ENCODE assay signal across 17 mouse cellular contexts in genomic region chr2:60077631-60078030, GRCm38 (mm10).
DNase-seq lines count a peak whose midpoint lies in the region; ATAC-seq and TF ChIP-seq lines count a peak whose summit lies in the region.
"Had no signal": no experiment of that assay in that cellular context is flagged by ENCODE, and none has a peak within 500 bp of the region (broad histone marks: within the 10 kb centered on the region; RNA-seq: fewer than 3 reads in every experiment).

No protein-coding gene starts in this region.

- no peak for TF ChIP-seq CTCF in forebrain, postnatal 0 days (IDR thresholded peaks at IDR 0.05; ENCODE audit: low read depth)

- H3K36me3 ChIP-seq in forebrain, postnatal 0 days (ENCODE audit: insufficient read depth) = no peaks in the 10 kb centered on the region
- no peaks in the 10 kb centered on the region for H3K36me3 ChIP-seq in forebrain, embryonic 15.5 days
- H3K36me3 ChIP-seq in liver, embryonic 16.5 days (ENCODE audit: control insufficient read depth, insufficient read depth) = no peaks in the 10 kb centered on the region
- H3K36me3 ChIP-seq in liver, embryonic 12.5 days = no peaks in the 10 kb centered on the region
- H3K36me3 ChIP-seq: intestine, embryonic 15.5 days had no signal

- WGBS in forebrain, postnatal 0 days = 54% methylated on average over 9 of the region's 9 CpGs
- WGBS in forebrain, embryonic 15.5 days = 63% methylated on average over 9 of the region's 9 CpGs
- 77% methylated on average over 9 of the region's 9 CpGs for WGBS in liver, embryonic 16.5 days (ENCODE audit: insufficient replicate concordance)
- 75% methylated on average over 9 of the region's 9 CpGs for WGBS in liver, embryonic 12.5 days (ENCODE audit: insufficient replicate concordance)

- H3K4me3 ChIP-seq in forebrain, postnatal 0 days (ENCODE audit: low read depth, low read length) = no peak overlapping the region
- H3K4me3 ChIP-seq in forebrain, embryonic 15.5 days = no peak overlapping the region
- no peak overlapping the region for H3K4me3 ChIP-seq in liver, embryonic 16.5 days (ENCODE audit: low read depth, low read length)
- no peak overlapping the region for H3K4me3 ChIP-seq in liver, embryonic 12.5 days
- H3K4me3 ChIP-seq: forebrain, embryonic 12.5 days; hindbrain, embryonic 12.5 days; intestine, embryonic 15.5 days had no signal

- H3K27ac ChIP-seq in forebrain, postnatal 0 days (ENCODE audit: low read depth, low read length) = no peak overlapping the region
- H3K27ac ChIP-seq in forebrain, embryonic 15.5 days (replicated peaks) = no peak overlapping the region
- peak overlapping the region; percentile 16; the same call in 1 of the 2 replicates for H3K27ac ChIP-seq in liver, embryonic 16.5 days (ENCODE audit: low read length)
- no peak overlapping the region for H3K27ac ChIP-seq in liver, embryonic 12.5 days
- H3K27ac ChIP-seq: forebrain, embryonic 12.5 days; hindbrain, embryonic 12.5 days; intestine, embryonic 15.5 days had no signal

- no peaks in the 10 kb centered on the region for H3K9me3 ChIP-seq in forebrain, postnatal 0 days (ENCODE audit: low read length)
- H3K9me3 ChIP-seq in forebrain, embryonic 15.5 days = no peaks in the 10 kb centered on the region
- H3K9me3 ChIP-seq in liver, embryonic 16.5 days (replicated peaks; ENCODE audit: control insufficient read depth, low read length) = no peaks in the 10 kb centered on the region
- H3K9me3 ChIP-seq in liver, embryonic 12.5 days (replicated peaks) = no peaks in the 10 kb centered on the region
- H3K9me3 ChIP-seq: forebrain, embryonic 12.5 days; hindbrain, embryonic 12.5 days; intestine, embryonic 15.5 days had no signal

- no peaks in the 10 kb centered on the region for H3K4me1 ChIP-seq in forebrain, postnatal 0 days (ENCODE audit: insufficient read depth)
- peaks cover 12% of the 10 kb centered on the region for H3K4me1 ChIP-seq in forebrain, embryonic 15.5 days
- H3K4me1 ChIP-seq in liver, embryonic 16.5 days (ENCODE audit: control insufficient read depth, low read depth, low read length) = peaks cover 9% of the 10 kb centered on the region
- peaks cover 48% of the 10 kb centered on the region for H3K4me1 ChIP-seq in liver, embryonic 12.5 days
- H3K4me1 ChIP-seq: intestine, embryonic 15.5 days had no signal

- no peak overlapping the region for H3K4me2 ChIP-seq in forebrain, postnatal 0 days (ENCODE audit: low read depth)
- no peak overlapping the region for H3K4me2 ChIP-seq in forebrain, embryonic 15.5 days (replicated peaks)
- H3K4me2 ChIP-seq in liver, embryonic 16.5 days (ENCODE audit: low read depth, low read length) = no peak overlapping the region
- no peak overlapping the region for H3K4me2 ChIP-seq in liver, embryonic 12.5 days
- H3K4me2 ChIP-seq: forebrain, embryonic 12.5 days; hindbrain, embryonic 12.5 days; intestine, embryonic 15.5 days had no signal

- no peak for DNase-seq in forebrain, postnatal 0 days
- DNase-seq in retina, postnatal 1 day = peak; percentile 40
- DNase-seq in retina, embryonic 14.5 days (ENCODE audit: low spot score) = no peak
- DNase-seq in adrenal gland, postnatal 36 days = no peak
- DNase-seq: adrenal gland, postnatal 10 days; cerebellum, adult 9-11 months; embryo, embryonic 11 days; kidney, postnatal 4 days; lung, postnatal 14 days; thymus, postnatal 4 days had no signal

- H3K27me3 ChIP-seq in forebrain, postnatal 0 days (ENCODE audit: insufficient read depth, low read length) = no peaks in the 10 kb centered on the region
- H3K27me3 ChIP-seq in forebrain, embryonic 15.5 days = no peaks in the 10 kb centered on the region
- no peaks in the 10 kb centered on the region for H3K27me3 ChIP-seq in liver, embryonic 16.5 days (ENCODE audit: control insufficient read depth, insufficient read depth, low read depth, low read length)
- no peaks in the 10 kb centered on the region for H3K27me3 ChIP-seq in liver, embryonic 12.5 days (replicated peaks)
- H3K27me3 ChIP-seq: forebrain, embryonic 12.5 days; hindbrain, embryonic 12.5 days; intestine, embryonic 15.5 days had no signal

- ATAC-seq in forebrain, postnatal 0 days = 0 out of 2 replicates have a peak, but pooled peaks have one; percentile 34
- no peak for ATAC-seq in forebrain, embryonic 15.5 days (replicated peaks)
- no peak for ATAC-seq in liver, embryonic 16.5 days (ENCODE audit: low read depth)
- no peak for ATAC-seq in liver, embryonic 12.5 days
- ATAC-seq in CD4-positive, CD25-positive, alpha-beta regulatory T cell, adult 4 months = no peak
- ATAC-seq: intestine, embryonic 15.5 days had no signal

- H3K9ac ChIP-seq in forebrain, postnatal 0 days = no peak overlapping the region
- no peak overlapping the region for H3K9ac ChIP-seq in forebrain, embryonic 15.5 days (replicated peaks)
- no peak overlapping the region for H3K9ac ChIP-seq in liver, embryonic 16.5 days (ENCODE audit: low read depth, low read length)
- no peak overlapping the region for H3K9ac ChIP-seq in liver, embryonic 12.5 days
- H3K9ac ChIP-seq: forebrain, embryonic 12.5 days; hindbrain, embryonic 12.5 days; intestine, embryonic 15.5 days had no signal
